Mouse (Mus musculus): Measurements from ENCODE around the gene Hmgcl. TPM values are rescaled to one million over a fixed set of nuclear protein-coding genes. Genes with fewer than 3 reads are reported as not detected.

Hmgcl gene
- total and polyA plus RNA-seq, 2 experiments, result 187 to 266 TPM

DNA sequence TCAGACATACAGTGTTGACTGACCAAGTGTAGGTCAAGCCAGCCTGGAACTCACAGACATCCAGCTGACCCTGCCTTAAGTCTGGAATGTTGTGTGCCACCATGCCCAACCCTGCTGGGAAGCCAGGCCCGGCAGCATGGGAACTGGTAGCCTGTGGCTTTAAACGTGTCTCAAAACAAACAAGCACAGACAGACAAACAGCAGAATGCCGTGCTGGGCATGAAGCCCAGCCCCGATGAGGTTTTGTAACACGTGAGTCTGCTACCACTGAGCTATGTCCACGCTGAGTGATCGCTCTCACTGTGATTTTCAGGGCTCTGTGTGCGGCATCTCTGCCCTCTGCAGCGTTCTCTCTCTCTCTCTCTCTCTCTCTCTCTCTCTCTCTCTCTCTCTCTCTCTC lies 9.6 kb downstream of the Hmgcl start:
- H3K27me3 ChIP-seq (ENCODE audit: control insufficient read depth, insufficient read depth, low read length), result no peaks in the 10 kb centered on the region
- H3K4me1 ChIP-seq (ENCODE audit: control insufficient read depth, insufficient read depth, low read length), result peaks cover 37% of the 10 kb centered on the region
- H3K36me3 ChIP-seq (ENCODE audit: control insufficient read depth, insufficient read depth, low read length), result peaks cover 4% of the 10 kb centered on the region; the same call in 1 of the 2 replicates
- peak overlapping the region; percentile 53 for H3K9ac ChIP-seq (ENCODE audit: low read depth, low read length)
- no peaks in the 10 kb centered on the region for H3K79me2 ChIP-seq (ENCODE audit: control insufficient read depth, insufficient read depth, low read length)
- TF ChIP-seq CTCF (IDR thresholded peaks at IDR 0.05; ENCODE audit: low read depth, low read length) (no peak), POLR2A (IDR thresholded peaks at IDR 0.05; ENCODE audit: extremely low read depth, insufficient read depth, low read length) (no peak)
- WGBS, result 23% methylated on average over 9 of the region's 9 CpGs
- no peak overlapping the region for H3K4me3 ChIP-seq (ENCODE audit: insufficient read depth, low read depth, low read length)
- peak overlapping the region; percentile 80 for H3K27ac ChIP-seq (replicated peaks; ENCODE audit: insufficient read depth, low read depth, low read length)
- DNase-seq (ENCODE audit: extremely low read depth, low read depth, low spot score), result peak; percentile 93

- peak; percentile 98 for DNase-seq (ENCODE audit: extremely low read depth, low read depth, low spot score)
- Histone ChIP-seq H3K4me1 (ENCODE audit: control insufficient read depth, insufficient read depth, low read length) (peaks cover 40% of the 10 kb centered on the region), H3K27me3 (ENCODE audit: control insufficient read depth, insufficient read depth, low read length) (no peaks in the 10 kb centered on the region), H3K27ac (replicated peaks; ENCODE audit: insufficient read depth, low read depth, low read length) (peak overlapping the region; percentile 91), H3K79me2 (ENCODE audit: control insufficient read depth, insufficient read depth, low read length) (no peaks in the 10 kb centered on the region), H3K36me3 (ENCODE audit: control insufficient read depth, insufficient read depth, low read length) (peaks cover 5% of the 10 kb centered on the region; the same call in 1 of the 2 replicates), H3K4me3 (ENCODE audit: insufficient read depth, low read depth, low read length) (no peak overlapping the region), H3K9ac (ENCODE audit: low read depth, low read length) (no peak overlapping the region)
- 24% methylated on average over 8 of the region's 8 CpGs for WGBS
- TF ChIP-seq CTCF (IDR thresholded peaks at IDR 0.05; ENCODE audit: low read depth, low read length) (no peak), POLR2A (IDR thresholded peaks at IDR 0.05; ENCODE audit: extremely low read depth, insufficient read depth, low read length) (no peak)
Observed at GRCm38 (mm10) chr4:135958354-135958753, 12.1 kb downstream of the Hmgcl start.

- Histone ChIP-seq H3K27ac (replicated peaks; ENCODE audit: insufficient read depth, low read depth, low read length) (peak overlapping the region; percentile 4; the same call in 1 of the 2 replicates), H3K9ac (ENCODE audit: low read depth, low read length) (no peak overlapping the region), H3K27me3 (ENCODE audit: control insufficient read depth, insufficient read depth, low read length) (no peaks in the 10 kb centered on the region), H3K4me3 (ENCODE audit: insufficient read depth, low read depth, low read length) (no peak overlapping the region), H3K36me3 (ENCODE audit: control insufficient read depth, insufficient read depth, low read length) (peaks cover 4% of the 10 kb centered on the region; the same call in 1 of the 2 replicates), H3K4me1 (ENCODE audit: control insufficient read depth, insufficient read depth, low read length) (peaks cover 31% of the 10 kb centered on the region), H3K79me2 (ENCODE audit: control insufficient read depth, insufficient read depth, low read length) (no peaks in the 10 kb centered on the region)
- 31% methylated on average over 5 of the region's 5 CpGs for WGBS
- TF ChIP-seq CTCF (IDR thresholded peaks at IDR 0.05; ENCODE audit: low read depth, low read length) (peak; percentile 96), POLR2A (IDR thresholded peaks at IDR 0.05; ENCODE audit: extremely low read depth, insufficient read depth, low read length) (no peak)
- peak; percentile 75 for DNase-seq (ENCODE audit: extremely low read depth, low read depth, low spot score)
Observed at GRCm38 (mm10) chr4:135960717-135961116, 14.5 kb downstream of the Hmgcl start.

DNA sequence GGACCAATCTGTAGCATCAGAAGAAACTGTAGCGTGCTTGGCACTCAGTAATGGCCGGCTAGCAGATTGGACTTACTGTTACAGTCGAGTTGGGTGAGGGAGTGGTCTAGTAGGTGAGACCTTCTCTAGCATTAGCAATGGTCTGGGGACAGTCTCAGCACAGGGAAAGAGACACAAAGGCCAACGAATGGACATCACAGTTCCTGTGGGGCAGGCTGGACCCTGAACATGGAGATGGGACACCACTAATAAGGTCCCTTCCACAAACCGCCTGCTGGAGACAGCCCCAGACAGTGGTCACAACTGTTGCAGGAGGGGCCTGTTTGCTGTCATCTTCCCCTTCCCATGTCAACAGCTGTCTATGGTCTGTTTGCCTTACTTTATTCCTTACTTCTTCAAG lies 15.5 kb downstream of the Hmgcl start:
- Histone ChIP-seq H3K4me1 (ENCODE audit: control insufficient read depth, insufficient read depth, low read length) (peaks cover 25% of the 10 kb centered on the region), H3K9ac (ENCODE audit: low read depth, low read length) (no peak overlapping the region), H3K36me3 (ENCODE audit: control insufficient read depth, insufficient read depth, low read length) (peaks cover 4% of the 10 kb centered on the region; the same call in 1 of the 2 replicates), H3K79me2 (ENCODE audit: control insufficient read depth, insufficient read depth, low read length) (no peaks in the 10 kb centered on the region), H3K27me3 (ENCODE audit: control insufficient read depth, insufficient read depth, low read length) (no peaks in the 10 kb centered on the region), H3K4me3 (ENCODE audit: insufficient read depth, low read depth, low read length) (no peak overlapping the region), H3K27ac (replicated peaks; ENCODE audit: insufficient read depth, low read depth, low read length) (no peak overlapping the region)
- TF ChIP-seq CTCF (IDR thresholded peaks at IDR 0.05; ENCODE audit: low read depth, low read length) (no peak), POLR2A (IDR thresholded peaks at IDR 0.05; ENCODE audit: extremely low read depth, insufficient read depth, low read length) (no peak)
- DNase-seq (ENCODE audit: extremely low read depth, low read depth, low spot score), result no peak
- WGBS, result 91% methylated on average over 5 of the region's 5 CpGs

GRCm38 (mm10) chr4:135962198-135962597 lies 15.9 kb downstream of the Hmgcl start:
- peak; percentile 41 for DNase-seq (ENCODE audit: extremely low read depth, low read depth, low spot score)
- WGBS, result 61% methylated on average over 7 of the region's 7 CpGs
- no peak for TF ChIP-seq POLR2A (IDR thresholded peaks at IDR 0.05; ENCODE audit: extremely low read depth, insufficient read depth, low read length)
- no peak for TF ChIP-seq CTCF (IDR thresholded peaks at IDR 0.05; ENCODE audit: low read depth, low read length)
- Histone ChIP-seq H3K36me3 (ENCODE audit: control insufficient read depth, insufficient read depth, low read length) (peaks cover 4% of the 10 kb centered on the region; the same call in 1 of the 2 replicates), H3K4me1 (ENCODE audit: control insufficient read depth, insufficient read depth, low read length) (peaks cover 24% of the 10 kb centered on the region), H3K79me2 (ENCODE audit: control insufficient read depth, insufficient read depth, low read length) (no peaks in the 10 kb centered on the region), H3K27me3 (ENCODE audit: control insufficient read depth, insufficient read depth, low read length) (no peaks in the 10 kb centered on the region), H3K4me3 (ENCODE audit: insufficient read depth, low read depth, low read length) (no peak overlapping the region), H3K27ac (replicated peaks; ENCODE audit: insufficient read depth, low read depth, low read length) (no peak overlapping the region), H3K9ac (ENCODE audit: low read depth, low read length) (no peak overlapping the region)

GRCm38 (mm10) chr4:135962946-135963345 lies 16.7 kb downstream of the Hmgcl start:
- Histone ChIP-seq H3K36me3 (ENCODE audit: control insufficient read depth, insufficient read depth, low read length) (peaks cover 4% of the 10 kb centered on the region; the same call in 1 of the 2 replicates), H3K27me3 (ENCODE audit: control insufficient read depth, insufficient read depth, low read length) (no peaks in the 10 kb centered on the region), H3K4me3 (ENCODE audit: insufficient read depth, low read depth, low read length) (peak overlapping the region; percentile 74), H3K9ac (ENCODE audit: low read depth, low read length) (peak overlapping the region; percentile 89), H3K79me2 (ENCODE audit: control insufficient read depth, insufficient read depth, low read length) (no peaks in the 10 kb centered on the region), H3K4me1 (ENCODE audit: control insufficient read depth, insufficient read depth, low read length) (peaks cover 19% of the 10 kb centered on the region), H3K27ac (replicated peaks; ENCODE audit: insufficient read depth, low read depth, low read length) (peak overlapping the region; percentile 97)
- WGBS, result 7% methylated on average over 15 of the region's 15 CpGs
- no peak for DNase-seq (ENCODE audit: extremely low read depth, low read depth, low spot score)
- TF ChIP-seq POLR2A (IDR thresholded peaks at IDR 0.05; ENCODE audit: extremely low read depth, insufficient read depth, low read length) (no peak), CTCF (IDR thresholded peaks at IDR 0.05; ENCODE audit: low read depth, low read length) (no peak)

Data from liver, adult 2 months (tissue).